Mouse (Mus musculus): Measurements from ENCODE around the gene Commd4.

GRCm38 (mm10) chr9:57130577-57131433 is 27.3 kb downstream of the Commd4 start, which contains the start of gene Man2c1:
- TF ChIP-seq CTCF (IDR thresholded peaks at IDR 0.05; ENCODE audit: borderline replicate concordance, insufficient read depth, low read length) (peak; percentile 53; the same call in 1 of the 2 replicates), POLR2A (IDR thresholded peaks at IDR 0.05; ENCODE audit: low read depth, low read length) (peak; percentile 87)

Data from embryonic fibroblast, embryonic 13.5 days (primary cell).